Mouse (Mus musculus) left cerebral cortex, postnatal 4 days (tissue): Measurements from ENCODE around the gene Leng1. TPM values are rescaled to one million over a fixed set of nuclear protein-coding genes. Genes with fewer than 3 reads are reported as not detected.
"Not testable (repeated sequence)": the region's sequence is repeated elsewhere in the genome, so short reads cannot be mapped to it uniquely, and the experiment has no call there.

Experiments used
- DNase-seq: peaks from one replicate; pipeline ENCODE4 v3.0.0-alpha.2; 2022
- intact Hi-C: fragments of 180-260 bp; cut with DNase I; formaldehyde crosslinking; loops from one replicate; pipeline ENCODE4 v1.15.1; 2025
- total RNA-seq, 2 experiments: library from RNA; stranded (reverse); gene quantifications; 2 replicates each; pipeline ENCODE4 v1.2.3; 2021

Leng1 gene
- 1 to 10 TPM; 6.2 to 8.2 TPM for total RNA-seq

- intact Hi-C loops = no loop called here
These were observed at the start of gene Leng1 for GRCm38 (mm10) chr7:3665215-3666114. TSS of gene Leng1 (minus strand) at chr7:3665840.

GRCm38 (mm10) chr7:3715249-3715648 lies 49.6 kb upstream of the Leng1 start:
- no peak for DNase-seq

More at GRCm38 (mm10) chr7:3665215-3666114, at the start of gene Leng1:
- peak; percentile 97 for DNase-seq

GRCm38 (mm10) chr7:3712264-3712942 lies 46.8 kb upstream of the Leng1 start:
- intact Hi-C loops = no loop called here
- no peak for DNase-seq

More at GRCm38 (mm10) chr7:3715249-3715648, 49.6 kb upstream of the Leng1 start:
- intact Hi-C loops = no loop called here

GRCm38 (mm10) chr7:3709000-3709399 lies 43.4 kb upstream of the Leng1 start:
- DNase-seq = no peak
- intact Hi-C loops = no loop called here

GRCm38 (mm10) chr7:3708447-3708980 lies 42.9 kb upstream of the Leng1 start:
- DNase-seq, intact Hi-C loops: not testable (repeated sequence)

- intact Hi-C loops = no loop called here
These were observed 42.2 kb upstream of the Leng1 start for GRCm38 (mm10) chr7:3707568-3708413.

GRCm38 (mm10) chr7:3707027-3707426 lies 41.4 kb upstream of the Leng1 start:
- intact Hi-C loops = no loop called here
- no peak for DNase-seq

More at GRCm38 (mm10) chr7:3707568-3708413, 42.2 kb upstream of the Leng1 start:
- no peak for DNase-seq

GRCm38 (mm10) chr7:3706343-3706934 lies 40.8 kb upstream of the Leng1 start:
- intact Hi-C loops = no loop called here
- no peak for DNase-seq

GRCm38 (mm10) chr7:3705911-3706310 lies 40.3 kb upstream of the Leng1 start:
- DNase-seq = no peak
- intact Hi-C loops = no loop called here

- intact Hi-C loops, DNase-seq: not testable (repeated sequence)
These were observed 39.8 kb upstream of the Leng1 start for GRCm38 (mm10) chr7:3705461-3705860.

GRCm38 (mm10) chr7:3704475-3704874 lies 38.8 kb upstream of the Leng1 start:
- no peak for DNase-seq
- intact Hi-C loops = no loop called here

GRCm38 (mm10) chr7:3703879-3704441 lies 38.3 kb upstream of the Leng1 start, which contains the start of gene Rps9:
TSS of gene Rps9 (plus strand) at chr7:3703993.
- intact Hi-C loops = no loop called here
- peak; percentile 97 for DNase-seq

GRCm38 (mm10) chr7:3703148-3703878 lies 37.7 kb upstream of the Leng1 start:
- intact Hi-C loops = no loop called here
- DNase-seq = peak; percentile 7

- intact Hi-C loops = loop anchor here (10.0 kb wide), 1 partner anchor 446 kb away; no protein-coding TSS in a partner anchor
- DNase-seq = no peak
These were observed 32.8 kb upstream of the Leng1 start for GRCm38 (mm10) chr7:3698471-3698870.

GRCm38 (mm10) chr7:3694949-3695305 lies 29.3 kb upstream of the Leng1 start:
- intact Hi-C loops = loop anchor here (10.0 kb wide), 1 partner anchor 450 kb away; no protein-coding TSS in a partner anchor

GRCm38 (mm10) chr7:3694076-3694948 lies 28.7 kb upstream of the Leng1 start:
- intact Hi-C loops = loop anchor here (10.0 kb wide), 1 partner anchor 450 kb away; no protein-coding TSS in a partner anchor
- peak; percentile 70 for DNase-seq

More at GRCm38 (mm10) chr7:3694949-3695305, 29.3 kb upstream of the Leng1 start:
- DNase-seq = not testable (repeated sequence)

- intact Hi-C loops = loop anchor here (10.0 kb wide), 1 partner anchor 451 kb away; no protein-coding TSS in a partner anchor
- no peak for DNase-seq
These were observed 28.1 kb upstream of the Leng1 start for GRCm38 (mm10) chr7:3693809-3694075.
